Mouse (Mus musculus) embryonic fibroblast, embryonic 13.5 days (primary cell): ENCODE results near the gene Siah2. TPM values are rescaled to one million over a fixed set of nuclear protein-coding genes. Genes with fewer than 3 reads are reported as not detected.
A peak's percentile ranks its signal among the peaks of the same experiment; 100 is the strongest.

ENCODE experiments used
- H3K27ac ChIP-seq: 2 replicates; pipeline ENCODE4 v1.5.1; 2012; ENCODE audit warnings: low read length, control low read depth, inconsistent platforms; ENCODE audit not compliant: insufficient read depth
- H3K4me1 ChIP-seq: 2 replicates; pipeline ENCODE4 v1.6.1; 2011; ENCODE audit warnings: low read length; ENCODE audit not compliant: control insufficient read depth, insufficient read depth
- H3K4me3 ChIP-seq: 2 replicates; pipeline ENCODE4 v1.5.1; 2011; ENCODE audit warnings: mild to moderate bottlenecking, control low read depth, low read length; ENCODE audit not compliant: insufficient read depth
- CTCF ChIP-seq: IDR thresholded peaks from 2 replicates; pipeline ENCODE4 v1.5.1; 2011; ENCODE audit warnings: mild to moderate bottlenecking, control low read depth, low read length, moderate library complexity, borderline replicate concordance; ENCODE audit not compliant: insufficient read depth
- POLR2A ChIP-seq: IDR thresholded peaks from 2 replicates; pipeline ENCODE4 v1.6.1; 2011; ENCODE audit warnings: low read depth, mild to moderate bottlenecking, control low read depth, low read length, moderate library complexity
- polyA plus RNA-seq: library from polyadenylated mRNA; stranded (reverse); fragments of >200 nt; gene quantifications from 2 replicates; pipeline ENCODE4 v1.2.4, GENCODE M21; 2011; ENCODE audit warnings: low read depth; ENCODE audit not compliant: missing spikeins, insufficient read length

The Siah2 gene
- polyA plus RNA-seq, 1 experiment = 20.6 TPM

GRCm38 (mm10) chr3:58646180-58646579, 46.0 kb downstream of the Siah2 start:
- Histone ChIP-seq H3K4me3 (no peak overlapping the region), H3K4me1 (peaks cover 7% of the 10 kb centered on the region), H3K27ac (no peak overlapping the region)
- TF ChIP-seq POLR2A (no peak), CTCF (no peak)

- H3K4me3 ChIP-seq = peak within 1 kb of the TSS; percentile 42
- no peaks in the 10 kb centered on the region for H3K4me1 ChIP-seq
- TF ChIP-seq CTCF (no peak), POLR2A (peak; percentile 33; the same call in 1 of the 2 replicates)
- no peak within 1 kb of the TSS for H3K27ac ChIP-seq
Measured at GRCm38 (mm10) chr3:58636406-58637295, 55.5 kb downstream of the Siah2 start, which contains the start of gene Erich6. Gene Erich6, minus strand, starts transcription at chr3:58637207.

- no peak overlapping the region for H3K27ac ChIP-seq
- no peaks in the 10 kb centered on the region for H3K4me1 ChIP-seq
- TF ChIP-seq CTCF (no peak), POLR2A (no peak)
- H3K4me3 ChIP-seq = no peak overlapping the region
Measured at GRCm38 (mm10) chr3:58631693-58632092, 60.5 kb downstream of the Siah2 start.

- TF ChIP-seq POLR2A (no peak), CTCF (no peak)
- Histone ChIP-seq H3K4me3 (no peak overlapping the region), H3K4me1 (no peaks in the 10 kb centered on the region), H3K27ac (no peak overlapping the region)
Measured at GRCm38 (mm10) chr3:58624981-58625380, 67.2 kb downstream of the Siah2 start.

Other genes with a start within 250 kb of the Siah2 start
- gene Eif2a, start 166.6 kb downstream of the Siah2 start, polyA plus RNA-seq = 85.3 and 107 TPM in 2 replicates
- gene Serp1, start 166.5 kb downstream of the Siah2 start, polyA plus RNA-seq = 105 and 131 TPM in 2 replicates
- 126 and 130 TPM in 2 replicates for gene Selenot, start 115.8 kb downstream of the Siah2 start, polyA plus RNA-seq
- 0.32 TPM in 1 of 2 replicates, not detected in the other for gene Erich6, start 55.2 kb downstream of the Siah2 start, polyA plus RNA-seq
- gene Mindy4b-ps, start 129.9 kb upstream of the Siah2 start, polyA plus RNA-seq = not detected in 2 replicates
- gene Clrn1, start 192.9 kb upstream of the Siah2 start, polyA plus RNA-seq = not detected in 2 replicates